In genomic region chr2:72149059-72149458, GRCm38 (mm10) we compare ENCODE assay signal across 8 mouse cellular contexts.
DNase-seq lines count a peak whose midpoint lies in the region; ATAC-seq and TF ChIP-seq lines count a peak whose summit lies in the region.
"Had no signal": no experiment of that assay in that cellular context is flagged by ENCODE, and none has a peak within 500 bp of the region (broad histone marks: within the 10 kb centered on the region; RNA-seq: fewer than 3 reads in every experiment).

No protein-coding gene starts in this region.

- 18% methylated on average over 4 of the region's 4 CpGs for WGBS in heart, postnatal 0 days

- peak; percentile 39 for DNase-seq in left cerebral cortex, adult 11 months (ENCODE audit: low spot score)
- no peak for DNase-seq in left cerebral cortex, adult 8-10 months (ENCODE audit: low spot score in 2 of 2)
- DNase-seq in NIH3T3 (ENCODE audit: low read depth) = peak; percentile 81
- DNase-seq in c-Kit-positive CD71-positive TER-119-negative erythroid progenitor cells, embryonic 14.5 days (ENCODE audit: low read depth) = peak; percentile 21
- DNase-seq in heart, postnatal 0 days (ENCODE audit: low spot score) = peak; percentile 57
- peak; percentile 64 to 71 for DNase-seq in left cerebral cortex, postnatal 25 days (ENCODE audit: low spot score in 2 of 2)
- peak; percentile 62 to 84 for DNase-seq in right cerebral cortex, postnatal 10 days (ENCODE audit: low spot score in 2 of 2)

- H3K27ac ChIP-seq in heart, postnatal 0 days (ENCODE audit: low read depth) = no peak overlapping the region
- H3K27ac ChIP-seq: macrophage had no signal

- no peak overlapping the region for H3K4me3 ChIP-seq in heart, postnatal 0 days (ENCODE audit: low read depth, low read length)

- H3K9me3 ChIP-seq in heart, postnatal 0 days (replicated peaks; ENCODE audit: control insufficient read depth, low read length) = no peaks in the 10 kb centered on the region

- intact Hi-C loops in left cerebral cortex, postnatal 25 days (cut with DNase I) = loop anchor here (2.0 kb wide), 2 partner anchors 52 to 104 kb away; no protein-coding TSS in a partner anchor

- H3K4me1 ChIP-seq in heart, postnatal 0 days (ENCODE audit: control insufficient read depth, insufficient read depth) = no peaks in the 10 kb centered on the region

- no peaks in the 10 kb centered on the region for H3K27me3 ChIP-seq in heart, postnatal 0 days (ENCODE audit: control insufficient read depth, insufficient read depth, low read length)

- no peak for TF ChIP-seq EP300 in heart, postnatal 0 days (IDR thresholded peaks at IDR 0.05; ENCODE audit: low read depth)

- ATAC-seq in heart, postnatal 0 days (ENCODE audit: insufficient read depth, low read depth) = no peak

- H3K9ac ChIP-seq in heart, postnatal 0 days (replicated peaks; ENCODE audit: low read depth, low read length) = no peak overlapping the region

- peak; percentile 72 for TF ChIP-seq CTCF in heart, postnatal 0 days (IDR thresholded peaks at IDR 0.05; ENCODE audit: low read depth)

- no peaks in the 10 kb centered on the region for H3K36me3 ChIP-seq in heart, postnatal 0 days (replicated peaks; ENCODE audit: control insufficient read depth, insufficient read depth, low read length)

- no peak overlapping the region for H3K4me2 ChIP-seq in heart, postnatal 0 days (ENCODE audit: low read depth, low read length)

Comparison
In these comparisons a context has a peak if more than half of its experiments do, and no peak if none do; other contexts are left out.
1. DNase-seq: peak in left cerebral cortex, adult 11 months (single experiment), NIH3T3 (single experiment), c-Kit-positive CD71-positive TER-119-negative erythroid progenitor cells, embryonic 14.5 days (single experiment), heart, postnatal 0 days (single experiment), left cerebral cortex, postnatal 25 days (2 of 2) and right cerebral cortex, postnatal 10 days (2 of 2); none in left cerebral cortex, adult 8-10 months (0 of 2).